Mouse (Mus musculus) erythroblast, embryonic 14.5 days (primary cell): ENCODE data around the gene Gnat1. TPM values are rescaled to one million over a fixed set of nuclear protein-coding genes. Genes with fewer than 3 reads are reported as not detected.

Experiments
- H3K27me3 ChIP-seq: 2 replicates; pipeline ENCODE4 v1.6.1; 2012; ENCODE audit warnings: inconsistent platforms; ENCODE audit not compliant: control insufficient read depth
- H3K36me3 ChIP-seq: 2 replicates; pipeline ENCODE4 v1.6.1; 2012; ENCODE audit warnings: mild to moderate bottlenecking, inconsistent platforms; ENCODE audit not compliant: control insufficient read depth
- H3K4me1 ChIP-seq: 2 replicates; pipeline ENCODE4 v1.6.1; 2012; ENCODE audit warnings: inconsistent platforms; ENCODE audit not compliant: control insufficient read depth
- H3K4me3 ChIP-seq: replicated peaks from 2 replicates; pipeline ENCODE3; 2012; ENCODE audit warnings: moderate library complexity, mild to moderate bottlenecking, inconsistent platforms
- H3K9me3 ChIP-seq: 2 replicates; pipeline ENCODE4 v1.6.1; 2012; ENCODE audit warnings: low read length, inconsistent platforms, mixed read lengths; ENCODE audit not compliant: control insufficient read depth
- GATA1 ChIP-seq: IDR thresholded peaks from 2 replicates; pipeline ENCODE4 v1.6.1; 2012; ENCODE audit warnings: low read length, inconsistent platforms, mixed read lengths
- TAL1 ChIP-seq: IDR thresholded peaks from 3 replicates; pipeline ENCODE4 v1.6.1; 2012; ENCODE audit warnings: low read length, inconsistent platforms, mixed read lengths
- polyA plus RNA-seq: library from polyadenylated mRNA; stranded (reverse); fragments of >175 nt; gene quantifications from 2 replicates; pipeline ENCODE4 v1.2.3, GENCODE M21; 2012

Gnat1 gene
- polyA plus RNA-seq, 1 experiment: not detected

DNA sequence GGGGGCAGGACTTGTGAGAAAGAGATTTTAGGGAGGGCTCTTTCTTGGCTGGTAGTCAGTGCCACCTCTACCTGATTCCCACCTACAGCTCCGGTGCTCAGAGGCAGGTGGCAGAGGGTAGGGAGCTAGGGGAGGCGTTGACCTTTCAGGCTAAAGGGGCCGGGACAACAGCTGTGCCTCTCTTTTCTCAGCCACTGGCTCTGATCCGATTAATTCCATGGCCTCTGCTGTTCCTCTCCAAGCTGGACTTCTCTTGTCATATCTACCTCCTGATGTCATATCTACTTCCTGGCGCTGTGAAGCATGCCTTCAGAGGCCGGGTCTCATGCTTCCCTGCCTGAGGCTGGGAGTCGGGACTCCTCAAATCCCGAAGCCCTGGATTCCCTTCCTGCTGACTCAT lies 11.5 kb downstream of the Gnat1 start:
- TF ChIP-seq GATA1: no peak
- TF ChIP-seq TAL1: no peak
- H3K36me3 ChIP-seq: no peaks in the 10 kb centered on the region; the same call in 1 of the 2 replicates
- peaks cover 67% of the 10 kb centered on the region for H3K27me3 ChIP-seq
- H3K4me1 ChIP-seq: no peaks in the 10 kb centered on the region
- no peaks in the 10 kb centered on the region for H3K9me3 ChIP-seq
- H3K4me3 ChIP-seq: no peak overlapping the region

DNA sequence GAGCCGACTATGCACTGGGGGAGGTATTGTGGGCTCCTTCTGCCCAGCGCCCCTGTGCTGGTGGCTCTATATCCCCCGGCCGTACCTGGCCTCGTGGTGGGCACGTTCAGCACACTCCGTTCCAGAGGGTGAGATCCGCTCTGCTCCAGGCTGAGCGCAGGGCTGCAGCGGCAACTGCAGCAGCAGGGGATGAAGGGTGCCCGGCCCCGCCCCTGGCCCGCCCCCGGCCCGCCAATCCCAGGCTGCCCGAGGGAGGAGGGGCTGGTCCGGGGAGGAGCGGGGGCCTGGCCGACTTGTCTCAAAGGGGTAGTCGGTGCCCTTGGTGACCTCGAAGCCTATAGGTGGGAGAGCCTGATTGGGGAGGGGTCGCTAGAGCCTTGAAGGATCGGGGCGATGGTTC lies 12.3 kb downstream of the Gnat1 start:
- Histone ChIP-seq H3K4me1 (no peaks in the 10 kb centered on the region), H3K36me3 (no peaks in the 10 kb centered on the region; the same call in 1 of the 2 replicates), H3K4me3 (peak overlapping the region; percentile 51), H3K9me3 (no peaks in the 10 kb centered on the region), H3K27me3 (peaks cover 67% of the 10 kb centered on the region)
- TF ChIP-seq GATA1 (no peak), TAL1 (no peak)

DNA sequence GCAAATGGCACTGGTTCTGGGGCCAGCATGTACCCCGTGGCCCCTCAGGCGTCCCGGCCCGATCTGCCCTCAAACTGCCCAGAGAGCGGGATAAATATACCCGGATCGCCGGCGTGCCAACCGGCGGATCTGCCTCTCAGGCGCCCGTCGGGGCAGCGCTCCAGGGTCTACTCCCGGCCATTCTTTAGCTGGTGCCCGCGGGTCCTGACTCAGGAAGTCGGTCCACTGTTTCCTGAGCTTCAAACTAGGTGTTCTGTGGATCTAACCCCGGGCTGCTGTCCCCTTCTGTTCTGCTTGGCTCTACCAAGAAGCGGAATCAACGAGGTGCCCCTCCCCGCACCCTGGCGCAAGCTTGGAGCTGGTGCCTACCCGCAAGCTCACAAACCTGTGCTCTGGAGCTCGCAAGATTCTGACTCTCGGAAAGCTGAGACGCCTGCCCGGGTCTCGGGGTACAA lies 12.7 kb downstream of the Gnat1 start:
- H3K27me3 ChIP-seq: peaks cover 67% of the 10 kb centered on the region
- no peaks in the 10 kb centered on the region for H3K4me1 ChIP-seq
- no peaks in the 10 kb centered on the region for H3K9me3 ChIP-seq
- no peaks in the 10 kb centered on the region; the same call in 1 of the 2 replicates for H3K36me3 ChIP-seq
- no peak for TF ChIP-seq GATA1
- peak overlapping the region; percentile 51 for H3K4me3 ChIP-seq

DNA sequence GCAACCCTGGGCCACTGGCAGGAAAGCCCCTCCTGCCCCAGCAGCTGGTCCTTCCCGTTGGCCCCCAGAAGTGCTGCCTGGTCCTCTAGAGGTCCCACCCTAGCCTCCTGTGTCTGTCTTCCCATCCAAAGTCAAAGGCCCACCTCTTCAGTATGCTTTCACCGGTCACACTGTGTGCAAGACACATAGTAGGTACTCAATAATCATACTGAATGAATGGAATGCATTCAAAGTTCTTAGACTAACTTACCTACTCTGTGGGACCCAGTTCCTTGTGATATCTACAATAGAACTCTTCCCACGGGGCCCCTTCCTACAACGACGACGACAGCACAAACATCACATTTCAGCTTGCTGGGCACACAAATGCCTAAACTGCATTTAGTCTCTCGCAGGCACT lies 14.2 kb downstream of the Gnat1 start:
- no peak overlapping the region for H3K4me3 ChIP-seq
- H3K9me3 ChIP-seq: no peaks in the 10 kb centered on the region
- H3K27me3 ChIP-seq: peaks cover 61% of the 10 kb centered on the region
- no peaks in the 10 kb centered on the region for H3K4me1 ChIP-seq
- no peaks in the 10 kb centered on the region; the same call in 1 of the 2 replicates for H3K36me3 ChIP-seq
- TF ChIP-seq GATA1: no peak
- TF ChIP-seq TAL1: no peak

DNA sequence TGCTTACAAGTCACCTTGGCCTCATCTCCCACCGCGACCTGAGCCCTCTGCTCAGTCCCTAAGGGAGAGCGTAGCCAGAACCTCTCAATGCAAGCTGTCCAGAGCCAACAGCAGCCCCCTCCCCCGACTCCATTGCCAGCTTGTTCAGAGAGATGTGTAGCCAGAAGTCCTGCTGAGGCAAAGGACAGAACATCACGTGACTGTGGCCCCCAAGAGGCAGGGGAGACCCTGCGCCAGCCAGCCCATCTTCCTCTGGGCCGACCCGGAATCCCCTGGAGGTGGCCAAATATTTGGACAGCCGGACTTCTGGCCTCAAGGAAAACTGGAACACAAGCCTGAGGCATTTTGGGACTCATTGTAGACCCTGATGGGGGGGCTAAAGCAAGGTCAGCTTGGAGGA lies 16.0 kb downstream of the Gnat1 start:
- H3K9me3 ChIP-seq: no peaks in the 10 kb centered on the region
- no peak overlapping the region for H3K4me3 ChIP-seq
- peaks cover 45% of the 10 kb centered on the region for H3K27me3 ChIP-seq
- TF ChIP-seq TAL1: no peak
- TF ChIP-seq GATA1: no peak
- no peaks in the 10 kb centered on the region; the same call in 1 of the 2 replicates for H3K36me3 ChIP-seq
- H3K4me1 ChIP-seq: no peaks in the 10 kb centered on the region

DNA sequence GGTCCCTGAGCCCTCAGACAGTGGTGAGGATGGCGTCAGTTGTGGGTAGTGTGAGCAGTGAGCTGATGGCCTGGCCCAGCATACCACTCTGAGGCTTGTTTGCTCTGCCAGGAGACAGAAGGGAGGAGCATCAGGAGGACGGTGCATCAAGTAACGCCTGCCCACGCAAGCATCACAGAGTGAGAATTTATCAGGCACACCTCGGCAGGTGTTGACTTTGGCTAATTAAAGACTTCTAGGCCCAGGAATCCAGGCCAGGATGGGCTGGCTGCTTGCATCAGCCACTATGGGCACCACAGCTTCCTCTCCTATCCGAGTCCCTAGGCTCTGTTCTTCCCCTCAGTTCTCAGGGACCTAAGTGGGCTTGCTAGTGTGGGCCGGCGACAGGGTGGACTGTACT lies 17.2 kb downstream of the Gnat1 start:
- Histone ChIP-seq H3K36me3 (no peaks in the 10 kb centered on the region; the same call in 1 of the 2 replicates), H3K9me3 (no peaks in the 10 kb centered on the region), H3K4me1 (no peaks in the 10 kb centered on the region), H3K27me3 (peaks cover 33% of the 10 kb centered on the region), H3K4me3 (no peak overlapping the region)
- TF ChIP-seq TAL1: no peak
- TF ChIP-seq GATA1: no peak

DNA sequence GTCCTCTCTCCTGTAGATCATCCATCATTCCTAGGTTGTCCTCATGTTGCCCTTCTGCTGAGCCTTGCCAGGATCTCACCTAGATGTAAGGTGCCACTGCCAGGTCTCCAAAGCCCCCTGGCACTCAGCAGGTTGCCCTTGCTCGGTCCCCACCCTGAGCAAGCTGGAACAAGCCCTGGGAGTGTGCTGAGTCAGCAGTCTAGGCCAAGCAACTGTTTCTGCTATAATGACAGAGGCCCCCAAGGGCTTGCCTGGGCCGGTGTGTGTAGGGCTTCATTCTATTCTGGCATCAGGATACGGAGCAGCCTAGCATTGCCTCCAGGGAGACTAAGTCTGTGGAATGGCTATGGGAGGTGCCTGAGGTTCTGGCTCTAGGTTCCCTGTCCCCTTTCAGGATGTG lies 18.7 kb downstream of the Gnat1 start:
- peaks cover 18% of the 10 kb centered on the region for H3K27me3 ChIP-seq
- H3K4me3 ChIP-seq: no peak overlapping the region
- H3K9me3 ChIP-seq: no peaks in the 10 kb centered on the region
- no peaks in the 10 kb centered on the region; the same call in 1 of the 2 replicates for H3K36me3 ChIP-seq
- H3K4me1 ChIP-seq: no peaks in the 10 kb centered on the region
- no peak for TF ChIP-seq TAL1
- no peak for TF ChIP-seq GATA1

DNA sequence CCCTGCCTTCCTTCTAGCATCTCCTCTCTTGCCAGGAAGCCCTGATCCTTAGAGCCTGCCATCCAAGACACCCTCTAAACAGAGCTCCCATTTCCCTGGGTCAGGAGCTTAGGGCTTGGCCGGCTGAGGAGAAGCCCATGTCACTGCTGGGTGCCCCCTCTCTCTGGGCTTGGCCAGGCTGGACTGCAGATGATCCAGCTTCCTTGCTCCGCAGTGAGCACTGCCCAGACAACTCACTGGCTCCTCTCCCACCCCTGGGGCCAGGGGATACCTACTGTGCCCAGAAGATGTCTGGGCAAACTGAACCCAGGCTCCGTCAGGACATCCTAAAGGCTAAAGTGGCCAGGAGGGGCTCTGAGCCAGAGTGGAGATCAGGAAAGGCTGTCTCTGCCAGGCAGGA lies 19.6 kb downstream of the Gnat1 start:
- Histone ChIP-seq H3K27me3 (peaks cover 12% of the 10 kb centered on the region), H3K36me3 (peaks cover 4% of the 10 kb centered on the region; the same call in 1 of the 2 replicates), H3K9me3 (no peaks in the 10 kb centered on the region), H3K4me1 (no peaks in the 10 kb centered on the region), H3K4me3 (no peak overlapping the region)
- TF ChIP-seq TAL1 (no peak), GATA1 (no peak)

DNA sequence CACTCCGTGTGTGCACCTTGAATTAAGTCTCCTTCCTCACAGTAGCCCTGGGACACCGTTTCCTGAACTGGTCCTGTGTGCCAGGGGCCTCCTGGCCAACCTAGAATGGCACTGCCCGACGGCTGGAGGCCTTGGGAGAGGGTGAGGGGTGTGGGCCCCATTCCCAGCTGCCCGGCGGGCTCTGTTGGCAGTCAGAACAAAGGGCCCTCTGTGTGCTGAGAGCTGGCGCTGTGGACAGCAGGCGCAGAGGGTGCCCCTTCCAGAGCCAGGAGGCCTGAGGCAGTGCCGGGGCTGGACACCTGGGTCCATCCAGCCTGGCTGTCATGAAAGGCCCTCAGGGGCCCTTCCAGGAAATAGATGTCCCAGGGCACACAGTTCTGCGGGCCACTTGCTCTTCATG lies 20.0 kb downstream of the Gnat1 start:
- H3K27me3 ChIP-seq: peaks cover 9% of the 10 kb centered on the region

DNA sequence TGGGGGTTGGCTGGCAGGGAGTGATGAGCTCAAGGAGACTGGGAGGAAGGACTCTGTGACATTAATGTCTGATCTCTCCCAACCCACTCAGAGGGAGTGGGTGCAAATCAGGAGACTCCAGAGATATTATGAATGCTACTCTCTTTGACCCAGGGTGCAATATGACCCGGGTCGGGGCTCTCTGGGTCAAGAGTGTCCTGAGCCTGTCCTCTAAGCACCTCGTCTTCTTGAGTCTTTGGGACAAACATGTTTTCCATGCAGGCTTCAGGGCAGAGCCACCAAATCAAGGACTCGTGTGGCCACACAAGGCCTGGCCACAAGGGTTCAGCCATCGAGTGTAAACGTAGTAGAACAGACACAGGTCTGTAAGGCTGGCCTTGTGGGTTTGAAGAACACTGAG lies 21.4 kb downstream of the Gnat1 start:
- H3K9me3 ChIP-seq: no peaks in the 10 kb centered on the region
- H3K4me3 ChIP-seq: no peak overlapping the region
- peaks cover 2% of the 10 kb centered on the region for H3K27me3 ChIP-seq
- TF ChIP-seq TAL1 (no peak), GATA1 (no peak)
- peaks cover 5% of the 10 kb centered on the region; the same call in 1 of the 2 replicates for H3K36me3 ChIP-seq
- no peaks in the 10 kb centered on the region for H3K4me1 ChIP-seq

More for the DNA sequence above, 20.0 kb downstream of the Gnat1 start:
- no peaks in the 10 kb centered on the region for H3K9me3 ChIP-seq
- peaks cover 5% of the 10 kb centered on the region; the same call in 1 of the 2 replicates for H3K36me3 ChIP-seq
- no peaks in the 10 kb centered on the region for H3K4me1 ChIP-seq
- H3K4me3 ChIP-seq: no peak overlapping the region
- no peak for TF ChIP-seq GATA1
- no peak for TF ChIP-seq TAL1
